Mouse (Mus musculus): Measurements from ENCODE around the gene Trub1. TPM values are rescaled to one million over a fixed set of nuclear protein-coding genes. Genes with fewer than 3 reads are reported as not detected.

The Trub1 gene
- total RNA-seq (2015) (2.1 and 3.9 TPM in 2 replicates), total RNA-seq (2017) (3.5 and 3.6 TPM in 2 replicates)

DNA sequence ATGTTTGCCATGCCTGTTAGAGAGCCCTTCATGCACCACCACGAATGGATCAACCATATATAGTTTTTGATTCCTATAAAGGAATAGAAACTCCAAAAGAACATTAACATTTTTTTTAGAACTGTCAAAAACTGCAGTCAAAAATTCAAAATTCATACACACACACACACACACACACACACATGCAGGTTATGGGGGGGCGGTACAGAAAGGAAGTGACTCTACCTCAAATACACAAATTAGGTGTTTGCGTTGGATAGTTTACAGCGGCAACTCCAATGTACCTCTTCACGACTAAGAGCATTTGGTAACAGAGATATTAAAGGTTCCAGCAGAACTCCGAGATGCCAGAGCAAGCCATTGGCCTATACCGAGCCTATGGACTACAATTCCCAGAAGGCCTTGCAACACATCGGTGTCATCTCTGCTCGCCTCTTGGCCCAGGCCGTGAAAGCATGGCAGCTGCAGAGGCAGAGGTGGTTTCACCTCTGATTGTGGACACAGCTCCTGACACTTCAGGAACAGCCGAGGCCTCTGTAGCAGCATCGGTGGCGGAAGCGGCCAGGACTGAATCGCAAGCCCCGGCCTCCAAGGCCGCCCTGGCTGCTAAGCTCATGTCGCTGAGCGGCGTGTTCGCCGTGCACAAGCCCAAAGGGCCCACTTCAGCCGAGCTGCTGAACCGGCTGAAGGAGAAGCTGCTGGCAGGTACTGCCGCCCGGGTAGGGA is at the start of gene Trub1:
Trub1 (plus strand) TSS at position 421 of the 726 bp plus-strand sequence.
- peak; percentile 99 for ATAC-seq (ENCODE audit: poor library complexity, severe bottlenecking)

GRCm38 (mm10) chr19:57403700-57404501 is 48.8 kb upstream of the Trub1 start:
- peak; percentile 91 for ATAC-seq (ENCODE audit: poor library complexity, severe bottlenecking)

DNA sequence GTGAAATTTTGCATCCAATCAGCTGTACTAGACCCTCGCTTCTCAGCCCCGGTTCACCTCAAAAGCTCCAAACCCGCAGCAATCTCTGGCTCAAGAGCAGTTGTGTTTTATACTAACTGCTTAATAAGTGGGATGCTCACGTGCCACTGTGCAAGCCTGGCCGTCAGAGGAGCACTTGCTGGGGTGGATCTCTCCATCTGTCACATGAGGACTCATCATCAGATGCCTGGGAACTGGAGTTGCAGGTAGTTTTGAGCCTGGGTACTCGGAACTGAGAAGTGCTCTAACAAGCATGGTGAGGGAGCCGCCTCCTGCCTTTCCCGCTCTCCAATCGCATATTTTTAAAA is 48.2 kb upstream of the Trub1 start:
- ATAC-seq (ENCODE audit: poor library complexity, severe bottlenecking): no peak

GRCm38 (mm10) chr19:57407947-57408346 is 44.8 kb upstream of the Trub1 start:
- no peak for ATAC-seq (ENCODE audit: poor library complexity, severe bottlenecking)

DNA sequence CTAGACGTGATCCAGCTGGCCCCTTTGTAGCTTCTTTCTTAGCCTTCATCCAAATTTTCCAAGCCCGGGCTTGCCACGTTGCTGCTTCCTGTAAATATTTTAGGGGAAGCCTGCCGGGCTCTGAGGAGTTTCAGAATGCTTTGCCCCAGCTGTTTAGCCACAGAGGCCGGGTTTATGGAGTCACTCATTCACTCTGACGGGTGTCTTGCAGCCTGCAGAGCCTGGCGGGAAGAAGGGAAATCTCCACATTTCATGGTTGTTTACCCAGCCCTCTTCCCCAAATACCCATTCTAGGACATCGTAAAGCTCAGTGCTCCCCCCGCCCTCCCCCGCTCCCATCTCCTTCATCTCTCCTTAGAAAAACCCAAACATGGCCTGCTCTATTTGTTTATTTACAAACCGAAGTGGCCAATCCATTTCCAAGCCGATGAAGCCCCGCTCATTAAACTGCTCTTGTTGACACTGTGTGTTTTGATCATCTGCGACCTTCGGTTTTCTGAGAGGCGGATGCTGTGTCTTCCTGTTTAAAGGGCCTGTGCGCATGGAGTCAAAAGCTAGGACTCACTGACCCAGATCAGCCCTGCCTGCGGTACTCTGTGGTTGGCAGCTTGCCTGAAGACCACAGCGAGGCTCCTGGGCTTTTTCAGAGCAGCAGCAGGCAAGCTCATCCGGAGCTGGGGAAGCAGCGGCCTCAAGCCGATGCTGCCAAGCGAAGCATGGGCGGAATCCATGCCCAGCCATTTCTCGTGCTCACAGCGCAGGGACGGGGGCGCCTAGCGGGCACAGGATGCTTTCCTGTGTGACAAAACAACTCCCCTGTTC is 41.1 kb upstream of the Trub1 start:
- peak; percentile 52 for ATAC-seq (ENCODE audit: poor library complexity, severe bottlenecking)

DNA sequence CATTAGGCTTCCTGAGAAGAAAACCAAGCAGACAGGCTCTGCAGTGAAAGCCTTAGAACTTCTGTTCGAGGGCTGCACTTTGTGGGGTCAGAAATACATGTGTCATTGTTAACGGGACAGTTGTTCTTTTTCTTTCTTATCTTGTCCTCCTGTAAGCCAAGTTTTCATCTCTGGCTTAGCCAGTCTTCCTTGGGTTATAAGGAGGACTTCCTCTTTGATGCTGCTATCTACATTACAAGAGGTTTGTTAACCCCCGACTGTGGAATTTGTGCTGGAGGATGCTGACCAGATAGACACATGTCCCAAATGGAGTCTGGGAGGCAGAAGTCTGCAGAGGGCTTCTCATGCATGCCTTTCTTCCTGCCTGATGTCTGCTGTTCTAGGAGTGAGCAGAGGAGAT is 39.5 kb upstream of the Trub1 start:
- ATAC-seq (ENCODE audit: poor library complexity, severe bottlenecking): no peak

- ATAC-seq (ENCODE audit: poor library complexity, severe bottlenecking): no peak
Observed at GRCm38 (mm10) chr19:57413918-57414317, 38.8 kb upstream of the Trub1 start.

GRCm38 (mm10) chr19:57415031-57415807 is 37.5 kb upstream of the Trub1 start:
- ATAC-seq (ENCODE audit: poor library complexity, severe bottlenecking): no peak

- ATAC-seq (ENCODE audit: poor library complexity, severe bottlenecking): no peak
Observed at GRCm38 (mm10) chr19:57417800-57418580, 34.7 kb upstream of the Trub1 start.

DNA sequence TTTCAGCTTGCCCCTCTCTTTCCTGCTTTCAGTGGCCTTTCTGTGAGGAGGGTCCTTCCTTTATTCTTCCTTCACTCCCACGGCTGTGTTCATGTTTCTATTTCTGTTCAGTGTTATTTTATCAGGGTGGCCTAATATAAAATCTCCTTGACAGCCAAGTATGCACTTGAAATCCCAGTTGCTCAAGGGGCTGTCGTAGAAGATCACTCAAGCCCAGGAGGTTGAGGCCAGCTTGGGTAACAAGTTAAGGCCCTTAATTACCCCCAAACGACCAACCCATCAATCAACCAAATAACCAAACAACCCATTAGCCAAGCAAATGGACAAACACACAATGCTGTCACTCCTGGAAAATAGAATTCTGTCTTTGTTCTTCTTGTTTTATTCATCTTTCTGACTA is 29.3 kb upstream of the Trub1 start:
- no peak for ATAC-seq (ENCODE audit: poor library complexity, severe bottlenecking)

DNA sequence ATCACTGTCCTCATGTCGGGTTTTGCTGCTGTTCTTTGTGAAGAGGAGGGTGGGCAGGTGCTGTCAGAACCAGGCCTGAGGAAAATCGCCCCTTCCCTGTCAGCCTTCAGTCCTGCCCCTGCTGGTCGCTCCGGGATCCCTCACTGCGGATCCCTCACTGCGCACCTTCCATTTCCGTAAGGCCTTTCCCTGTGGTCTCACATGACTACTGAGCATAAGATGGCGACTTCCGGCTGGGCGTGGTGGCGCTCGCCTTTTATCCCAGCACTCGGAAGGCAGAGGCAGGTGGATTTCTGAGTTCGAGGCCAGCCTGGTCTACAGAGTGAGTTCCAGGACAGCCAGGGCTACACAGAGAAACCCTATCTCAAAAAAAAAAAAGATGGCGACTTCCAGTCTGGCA is 27.4 kb upstream of the Trub1 start:
- ATAC-seq (ENCODE audit: poor library complexity, severe bottlenecking): no peak

DNA sequence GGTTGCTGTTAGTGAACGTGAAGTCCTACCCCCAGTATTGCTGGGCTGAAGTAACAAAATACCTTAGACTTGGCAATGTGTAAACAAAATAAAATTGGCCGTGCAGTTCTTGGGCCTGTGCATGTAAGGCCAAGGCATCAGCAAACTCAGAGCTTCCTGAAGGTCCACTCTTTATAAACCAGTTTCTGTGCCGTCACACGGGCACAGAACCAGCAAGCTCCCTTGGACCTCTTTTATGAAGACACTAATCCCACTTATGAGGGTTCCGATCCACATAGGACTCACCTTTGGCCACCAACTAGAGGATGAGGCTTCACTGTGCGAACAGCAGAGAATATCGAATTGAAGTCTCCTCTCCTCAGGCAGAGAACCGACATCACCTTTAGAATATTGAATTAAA is 25.9 kb upstream of the Trub1 start:
- ATAC-seq (ENCODE audit: poor library complexity, severe bottlenecking): no peak

DNA sequence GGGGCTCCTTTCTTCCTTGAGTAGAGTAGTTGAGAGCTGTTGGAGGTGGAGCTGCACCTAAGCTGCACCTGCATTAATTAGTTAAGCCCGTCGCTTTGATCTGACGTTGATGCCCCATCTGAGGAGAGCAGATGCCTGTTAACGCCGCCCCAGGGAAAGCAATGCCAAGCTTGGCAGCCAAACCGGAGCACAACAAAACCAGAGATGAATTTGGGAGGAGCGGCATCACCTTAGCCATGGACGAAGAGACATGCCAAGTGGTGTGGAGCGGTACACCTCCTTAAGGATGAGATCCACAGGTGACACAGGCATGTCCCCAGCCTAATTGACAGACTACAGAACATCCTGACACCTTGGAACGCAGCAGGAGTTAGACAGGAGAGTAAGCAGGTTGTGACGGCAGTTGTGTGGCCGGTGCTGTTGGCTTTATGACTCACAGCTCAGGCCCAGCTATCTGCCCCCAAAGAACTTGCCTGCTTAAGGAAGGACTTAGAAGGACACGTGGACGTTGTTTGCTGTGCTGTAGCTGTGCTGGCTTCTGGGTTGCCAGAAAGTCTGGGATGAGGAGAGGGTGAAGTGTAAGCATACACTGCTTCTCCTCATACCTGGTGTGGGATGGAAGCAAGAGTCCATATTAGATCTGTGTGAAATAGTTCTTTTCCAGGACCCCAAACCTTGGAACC is 24.8 kb upstream of the Trub1 start:
- ATAC-seq (ENCODE audit: poor library complexity, severe bottlenecking): no peak

GRCm38 (mm10) chr19:57428641-57429040 is 24.1 kb upstream of the Trub1 start:
- ATAC-seq (ENCODE audit: poor library complexity, severe bottlenecking): no peak

DNA sequence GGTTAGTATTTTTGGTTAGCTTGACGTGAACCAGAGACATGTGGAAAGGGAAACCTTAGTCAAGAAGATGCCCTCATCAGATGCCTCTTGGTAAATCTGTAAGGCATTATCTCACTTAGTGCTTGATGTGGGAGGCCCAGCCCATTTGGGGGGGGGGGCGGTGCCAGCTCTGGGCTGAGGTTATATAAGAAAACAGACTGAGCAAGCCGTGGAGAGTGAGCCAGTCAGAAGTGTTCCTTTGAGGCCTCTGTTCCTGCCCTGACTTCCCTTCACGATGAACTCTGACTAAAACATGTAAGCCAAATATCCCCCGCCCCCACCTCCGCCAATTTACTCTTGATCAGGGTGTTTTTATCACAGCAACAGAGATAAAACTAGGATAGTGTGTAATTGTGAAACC is 22.8 kb upstream of the Trub1 start:
- no peak for ATAC-seq (ENCODE audit: poor library complexity, severe bottlenecking)

DNA sequence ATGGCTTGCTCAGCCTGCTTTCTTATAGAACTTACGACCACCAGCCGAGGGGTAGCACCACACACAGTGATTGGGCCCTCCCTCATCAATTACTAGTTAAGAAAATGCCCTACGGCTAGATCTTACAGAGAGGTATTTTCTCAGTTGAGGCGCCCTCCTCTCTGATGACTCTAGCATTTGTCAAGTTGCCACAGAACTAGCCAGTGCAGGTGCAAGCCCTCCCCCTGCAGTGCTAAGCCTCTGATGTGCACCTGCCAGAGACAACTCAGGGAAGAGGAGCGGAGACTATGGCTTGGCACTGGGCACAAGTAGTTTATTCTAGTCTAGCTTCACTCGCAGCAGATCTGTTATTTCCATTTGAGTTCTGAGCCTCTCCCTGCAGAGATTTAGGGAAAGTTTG is 21.2 kb upstream of the Trub1 start:
- no peak for ATAC-seq (ENCODE audit: poor library complexity, severe bottlenecking)

DNA sequence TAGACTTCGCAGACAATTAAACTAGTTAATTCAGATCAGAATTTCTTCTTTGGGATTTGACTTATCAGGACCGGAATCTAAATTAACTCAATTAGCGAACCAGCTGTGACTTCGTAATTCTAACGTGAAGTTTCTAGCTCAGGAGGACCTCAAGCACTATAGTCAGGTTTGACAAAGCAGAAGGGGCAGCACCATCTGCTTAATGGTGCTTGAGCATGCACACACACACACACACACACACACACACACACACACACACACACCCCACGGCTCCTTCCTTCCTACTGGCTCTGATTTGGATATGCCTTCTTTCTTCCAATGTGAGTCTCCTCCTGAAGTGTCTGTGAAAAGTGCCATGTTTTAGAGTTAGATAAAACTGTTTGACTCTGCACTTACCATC is 18.7 kb upstream of the Trub1 start:
- ATAC-seq (ENCODE audit: poor library complexity, severe bottlenecking): no peak

DNA sequence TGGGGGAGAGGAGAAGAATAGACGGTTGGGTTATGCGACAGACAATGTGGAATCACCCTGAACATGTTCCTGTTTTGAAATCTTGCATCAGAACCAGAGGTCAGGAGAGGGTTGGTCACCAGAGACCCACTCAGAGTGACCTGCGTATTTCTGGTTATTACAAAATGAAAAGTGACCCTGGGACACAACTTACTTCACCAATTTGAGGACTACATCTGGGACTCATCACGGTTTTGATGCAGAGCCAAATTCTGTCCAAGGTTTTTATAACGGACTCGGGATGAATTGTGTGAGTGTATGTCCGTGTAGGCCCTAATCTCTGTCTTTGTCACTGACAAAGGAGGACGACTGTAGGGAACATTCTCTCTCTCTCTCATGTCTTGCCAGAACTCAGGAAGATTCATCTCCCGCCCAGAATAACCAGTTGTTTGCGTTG is 16.1 kb upstream of the Trub1 start:
- peak; percentile 40; the same call in 1 of the 2 replicates for ATAC-seq (ENCODE audit: poor library complexity, severe bottlenecking)

GRCm38 (mm10) chr19:57437042-57437441 is 15.7 kb upstream of the Trub1 start:
- no peak for ATAC-seq (ENCODE audit: poor library complexity, severe bottlenecking)

All from megakaryocyte, adult 5-6 weeks (primary cell).